Mouse (Mus musculus) 3134 (cell line): Measurements from ENCODE around the gene Sowahb.

Experiments used
- DNase-seq: peaks from one replicate; pipeline ENCODE4 v3.0.0-alpha.2; 2011; ENCODE audit warnings: low spot score; ENCODE audit not compliant: insufficient read length; ENCODE audit errors: extremely low read depth

The Sowahb gene

GRCm38 (mm10) chr5:93044584-93045370 lies at the start of gene Sowahb:
Gene Sowahb, minus strand, starts transcription at chr5:93045022.
- no peak for DNase-seq

DNA sequence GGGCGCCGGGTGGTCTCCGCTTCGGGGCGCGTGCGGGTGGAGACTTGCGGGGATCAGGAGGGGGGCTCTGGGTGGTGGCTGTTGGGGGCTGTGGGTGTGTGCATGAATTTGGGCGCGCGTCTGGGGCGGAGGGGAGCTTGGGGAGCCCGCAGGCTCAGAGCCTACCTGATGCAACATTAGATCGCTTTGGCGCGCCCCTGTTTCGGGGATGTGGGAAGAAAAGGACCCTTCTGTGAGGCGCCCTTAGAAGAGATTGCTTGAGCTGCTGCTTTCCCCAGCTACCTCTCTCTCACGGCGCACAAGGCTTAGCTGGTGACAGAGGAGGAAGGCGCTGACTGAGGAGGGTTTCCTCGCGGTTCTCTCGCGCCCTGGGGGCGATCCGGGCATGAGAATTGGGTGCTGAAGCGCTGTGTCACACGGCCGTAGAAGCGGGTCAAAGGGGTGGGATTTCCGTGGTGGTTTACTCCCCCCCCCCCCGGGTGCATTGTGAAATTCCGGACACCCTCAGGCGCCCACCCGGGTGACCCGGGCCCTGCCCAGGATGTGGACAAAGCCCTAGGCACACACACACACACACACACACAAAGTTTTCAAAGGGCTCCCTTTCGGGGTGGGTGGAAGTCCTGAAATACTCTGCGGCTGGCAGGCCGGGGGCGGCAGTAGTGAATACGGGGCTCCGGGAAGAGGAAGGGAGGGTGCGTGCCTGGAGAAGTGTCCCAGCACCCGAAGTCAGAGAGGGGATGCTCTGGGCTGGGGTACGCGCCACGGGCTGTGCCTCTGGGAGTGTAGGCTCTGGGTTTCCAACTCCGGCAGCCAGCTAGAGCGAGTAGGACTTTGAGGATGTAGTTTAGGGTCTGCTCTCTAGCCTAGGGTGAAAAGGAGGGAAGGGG lies 49.1 kb upstream of the Sowahb start:
- peak; percentile 67 for DNase-seq

DNA sequence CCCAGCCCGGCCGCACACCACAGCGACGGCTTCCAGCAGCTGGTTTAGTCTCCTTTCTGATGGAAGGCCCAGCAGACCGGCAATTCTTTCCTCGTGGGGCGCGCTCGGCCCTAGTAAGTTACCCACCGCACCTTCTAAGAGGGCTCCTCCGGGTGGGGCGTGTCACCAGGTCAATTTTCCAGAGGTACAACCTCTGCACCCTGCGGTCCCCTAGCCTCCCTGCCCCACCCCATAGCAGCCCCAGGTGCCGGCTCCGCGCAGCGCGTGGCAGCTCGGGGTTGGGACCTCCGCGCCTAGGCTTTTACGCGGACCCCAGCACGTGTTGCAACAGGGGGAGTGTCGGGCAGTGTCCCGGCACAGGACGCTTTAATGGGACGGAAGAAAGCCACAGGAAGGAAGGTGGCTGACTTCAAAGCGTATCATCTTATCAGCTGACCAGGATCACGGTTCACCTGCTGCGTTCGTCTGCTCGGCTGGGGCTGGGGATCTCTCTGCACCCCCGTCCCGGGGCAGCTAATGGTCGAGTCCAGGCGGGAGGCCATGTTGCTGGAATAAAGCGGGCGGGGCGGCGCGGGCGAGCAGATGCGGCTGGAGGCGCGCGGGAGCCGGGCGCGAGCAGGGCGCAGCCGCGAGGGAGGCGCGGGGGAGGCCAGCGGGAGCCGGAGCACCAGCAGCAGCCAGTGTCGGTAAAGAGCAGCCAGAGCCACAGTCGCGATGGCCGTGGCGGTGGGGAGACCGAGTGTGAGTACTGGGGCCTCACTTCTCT lies 48.2 kb upstream of the Sowahb start, which contains the start of gene Sept11:
Sept11 (plus strand) TSS at position 581 of the 766 bp plus-strand sequence.
- DNase-seq, result peak; percentile 93

GRCm38 (mm10) chr5:93092147-93092781 lies 47.4 kb upstream of the Sowahb start:
- DNase-seq, result no peak

DNA sequence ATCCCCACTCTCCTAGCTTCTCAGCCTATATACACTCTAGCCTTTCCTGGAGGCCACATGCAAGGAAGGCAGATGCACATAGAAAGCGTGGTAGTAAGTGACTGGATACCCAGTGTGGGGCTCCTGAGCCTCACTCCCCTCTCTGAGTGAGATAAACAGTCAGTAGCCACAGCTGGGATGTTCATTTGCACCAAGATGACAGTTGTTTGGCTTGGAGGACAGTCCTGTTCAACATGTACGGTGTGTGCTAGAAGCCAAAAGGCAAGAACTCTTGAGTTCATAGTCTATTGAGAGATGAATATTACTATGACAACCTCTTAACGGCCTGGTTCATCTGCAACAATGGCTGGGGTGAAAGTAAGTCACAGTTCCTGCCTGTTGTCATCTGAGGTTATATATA lies 46.4 kb upstream of the Sowahb start:
- no peak for DNase-seq

- DNase-seq, result no peak
These were observed 41.1 kb upstream of the Sowahb start for GRCm38 (mm10) chr5:93085900-93086299.

DNA sequence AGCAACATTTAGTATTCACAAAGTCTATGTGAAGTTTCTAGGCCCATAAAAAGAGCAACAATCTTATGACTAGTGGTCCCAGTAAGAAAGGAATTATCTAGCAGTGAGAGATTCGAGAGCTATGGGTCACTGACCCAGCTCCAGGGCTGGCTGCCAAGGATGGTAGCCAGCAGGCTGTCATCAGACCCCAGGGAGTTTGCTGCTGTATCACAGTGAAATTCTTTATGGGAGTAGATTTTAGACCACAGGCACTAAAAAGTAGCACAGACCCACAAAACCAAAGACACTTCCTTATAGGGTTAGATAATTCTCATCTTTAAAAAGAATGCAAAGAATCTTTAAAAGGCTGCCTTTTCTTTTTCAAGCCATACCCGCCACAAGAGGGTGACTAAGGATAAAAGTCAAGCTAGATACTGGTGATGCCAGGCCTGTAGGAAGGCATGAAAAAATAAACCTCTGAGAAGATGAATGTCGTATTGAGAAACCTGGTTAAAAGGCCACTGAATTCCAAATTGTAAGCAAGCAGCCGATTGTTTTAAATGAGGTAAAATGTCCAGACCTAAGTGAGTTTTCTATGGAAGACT lies 40.3 kb upstream of the Sowahb start:
- DNase-seq, result peak; percentile 37

- DNase-seq, result no peak
These were observed 34.8 kb upstream of the Sowahb start for GRCm38 (mm10) chr5:93079596-93079995.

DNA sequence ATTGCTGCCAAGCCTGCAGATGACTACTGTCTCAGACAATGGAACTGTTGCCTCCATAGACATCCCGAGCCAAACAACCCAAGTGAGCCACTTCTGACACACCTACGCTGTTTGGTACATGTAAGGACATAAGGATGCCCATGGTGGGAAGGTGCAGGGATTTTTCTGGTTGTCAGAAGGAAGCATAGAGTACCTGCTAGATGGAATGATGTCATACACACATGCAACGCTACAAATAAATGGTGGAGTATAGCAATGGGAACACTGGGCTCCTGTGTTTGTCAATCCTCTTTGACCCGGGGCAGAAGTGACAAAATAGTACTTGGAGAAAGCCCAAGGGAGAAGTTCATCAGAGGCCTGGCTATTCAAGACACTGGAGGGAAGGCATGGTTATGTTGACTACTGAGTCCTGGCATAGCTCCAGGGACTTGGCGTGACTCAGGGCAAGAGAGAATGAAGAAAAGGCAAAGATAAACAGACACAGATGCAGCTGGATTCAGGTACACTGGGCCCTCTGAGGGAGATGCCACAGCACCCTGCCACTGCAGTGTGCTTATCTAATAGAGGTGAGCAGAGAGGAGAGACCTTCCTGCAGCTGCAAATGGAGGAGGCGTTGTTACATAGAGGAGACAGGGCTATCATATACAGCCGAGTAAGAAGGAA lies 33.0 kb upstream of the Sowahb start:
- no peak for DNase-seq

GRCm38 (mm10) chr5:93060865-93061264 lies 16.0 kb upstream of the Sowahb start:
- no peak for DNase-seq

- DNase-seq, result no peak
These were observed 9.0 kb upstream of the Sowahb start for GRCm38 (mm10) chr5:93053606-93054397.

DNA sequence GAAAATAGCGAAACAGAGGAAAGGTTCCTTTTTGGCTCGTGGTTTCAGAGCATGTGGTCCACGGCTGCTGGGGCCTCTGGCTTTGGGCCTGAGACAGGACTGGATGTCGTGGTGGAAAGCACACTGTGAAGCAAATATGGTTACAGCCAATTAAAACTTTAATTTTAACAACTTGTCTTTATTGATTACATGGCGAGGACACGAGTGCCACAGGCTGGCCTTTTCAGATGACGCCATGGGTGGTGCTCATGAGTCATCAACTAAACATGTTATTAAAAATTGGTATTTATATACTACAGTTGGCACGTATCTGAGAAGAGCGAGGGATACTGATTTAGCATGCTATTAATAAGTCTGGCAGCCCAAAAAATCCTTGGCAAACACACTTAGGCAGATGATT lies 7.1 kb upstream of the Sowahb start:
- DNase-seq, result no peak

DNA sequence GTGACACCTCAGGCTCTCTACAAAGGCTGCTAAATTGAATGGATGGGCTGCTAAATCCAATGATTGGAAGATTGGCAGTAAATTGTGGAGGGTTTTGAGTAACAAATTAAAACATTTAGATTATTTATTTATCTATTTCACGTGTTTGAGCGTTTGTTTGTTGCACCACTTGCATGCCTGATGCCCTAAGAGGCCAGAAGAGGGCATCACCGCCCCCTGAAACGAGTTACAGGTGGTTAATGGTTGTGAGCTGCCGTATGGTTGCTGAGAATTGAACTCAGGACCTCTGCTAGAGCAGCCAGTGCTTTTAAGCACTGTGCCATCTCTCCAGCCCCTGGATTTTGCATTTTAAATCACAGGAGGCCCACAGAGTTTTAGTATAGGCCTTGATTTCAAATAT lies 6.2 kb upstream of the Sowahb start:
- DNase-seq, result no peak

DNA sequence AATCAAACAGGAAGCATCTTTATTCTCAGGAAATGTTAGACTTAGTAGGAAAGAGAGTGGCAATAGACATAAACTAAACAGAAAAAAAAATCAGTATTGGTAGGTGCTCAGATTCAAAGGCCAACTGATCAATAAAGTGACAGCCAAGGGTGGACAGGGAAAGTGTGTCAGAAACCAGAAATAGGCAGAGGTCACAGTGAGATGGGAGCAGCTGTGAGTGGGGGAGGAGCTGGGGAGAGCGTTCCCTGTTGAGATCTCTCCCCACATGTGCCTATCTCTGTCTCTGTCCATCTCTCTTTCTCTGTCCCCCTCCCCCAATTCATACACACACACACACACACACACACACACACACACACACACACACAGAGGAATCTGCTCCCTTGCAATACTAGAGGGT lies 5.1 kb upstream of the Sowahb start:
- DNase-seq, result no peak

- DNase-seq, result no peak
These were observed 3.8 kb upstream of the Sowahb start for GRCm38 (mm10) chr5:93048481-93049240.

DNA sequence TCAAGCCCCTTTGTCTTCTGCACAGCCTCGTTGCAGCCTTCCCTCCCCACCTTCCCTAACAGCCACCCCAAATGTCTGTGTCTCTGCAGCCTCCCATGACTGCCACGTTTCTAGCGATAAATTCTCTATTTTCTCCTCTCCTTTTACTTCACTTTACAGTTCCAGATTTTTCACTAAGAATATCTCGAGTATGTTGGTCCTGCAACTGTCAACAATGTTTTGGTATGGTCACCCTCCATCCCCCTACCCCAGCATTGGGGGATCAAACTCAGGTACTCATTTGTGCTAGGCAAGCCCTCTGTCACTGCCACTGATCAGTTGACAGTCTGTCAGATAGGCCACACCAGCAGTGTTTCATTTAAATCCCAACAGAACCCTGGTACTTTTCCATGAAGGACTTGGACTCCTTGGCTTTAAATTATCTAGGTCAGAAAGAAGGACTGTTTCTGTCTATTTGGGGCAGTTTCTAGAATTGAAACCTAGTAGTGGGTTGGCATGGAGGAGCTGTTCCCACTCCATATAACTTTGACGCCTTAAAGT lies 1.6 kb upstream of the Sowahb start:
- no peak for DNase-seq

- DNase-seq, result no peak
These were observed 521 bp upstream of the Sowahb start for GRCm38 (mm10) chr5:93045371-93045714.
